Mouse (Mus musculus): ENCODE data around the gene Prrc2a.
A peak's percentile ranks its signal among the peaks of the same experiment; 100 is the strongest.

- 0 out of 2 replicates have a peak, but pooled peaks have one; percentile 25 for TF ChIP-seq POLR2A (IDR thresholded peaks at IDR 0.05; ENCODE audit: extremely low read depth, insufficient read depth, low read length)
- no peak for TF ChIP-seq CTCF (IDR thresholded peaks at IDR 0.05; ENCODE audit: extremely low read depth, insufficient read depth, low read length)
These were observed 16.6 kb downstream of the Prrc2a start for GRCm38 (mm10) chr17:35147922-35148639.
